Mouse (Mus musculus) liver, embryonic 11.5 days (tissue): ENCODE results near the gene Neo1. TPM values are rescaled to one million over a fixed set of nuclear protein-coding genes. Genes with fewer than 3 reads are reported as not detected.

Source experiments
- ATAC-seq: fragments of 200-750 bp; cut with Nextera tagmentation; replicated peaks from 2 replicates; pipeline ENCODE4 v1.8.0; 2017; ENCODE audit warnings: moderate number of reproducible peaks, mild to moderate bottlenecking, moderate TSS enrichment, moderate library complexity; ENCODE audit not compliant: low FRiP score
- DNase-seq: peaks from one replicate; pipeline ENCODE4 v3.0.0-alpha.2; 2017; ENCODE audit warnings: low spot score
- H3K27ac ChIP-seq: fragments of 300-500 bp; sonication (generic); 2 replicates; pipeline ENCODE4 v1.5.1; 2014; ENCODE audit warnings: mild to moderate bottlenecking, low read depth, low read length, control low read depth
- H3K27me3 ChIP-seq: fragments of 300-500 bp; sonication (generic); replicated peaks from 2 replicates; pipeline ENCODE4 v1.6.1; 2014; ENCODE audit warnings: low read length, mixed read lengths; ENCODE audit not compliant: control insufficient read depth, insufficient read depth
- H3K36me3 ChIP-seq: fragments of 300-500 bp; sonication (generic); 2 replicates; pipeline ENCODE4 v1.6.1; 2014; ENCODE audit warnings: mild to moderate bottlenecking, low read length, moderate library complexity, mixed read lengths; ENCODE audit not compliant: control insufficient read depth, insufficient read depth
- H3K4me1 ChIP-seq: fragments of 300-500 bp; sonication (generic); replicated peaks from 2 replicates; pipeline ENCODE4 v1.6.1; 2014; ENCODE audit warnings: low read length, mixed read lengths; ENCODE audit not compliant: control insufficient read depth, insufficient read depth
- H3K4me2 ChIP-seq: fragments of 300-500 bp; sonication (generic); 2 replicates; pipeline ENCODE4 v1.6.1; 2014; ENCODE audit warnings: mild to moderate bottlenecking, control low read depth, moderate library complexity
- H3K4me3 ChIP-seq: fragments of 300-500 bp; sonication (generic); 2 replicates; pipeline ENCODE4 v1.5.1; 2014; ENCODE audit warnings: low read depth, low read length, control low read depth
- H3K9ac ChIP-seq: fragments of 300-500 bp; sonication (generic); 2 replicates; pipeline ENCODE4 v1.6.1; 2014; ENCODE audit warnings: low read depth, low read length, control low read depth
- H3K9me3 ChIP-seq: fragments of 300-500 bp; sonication (generic); 2 replicates; pipeline ENCODE4 v1.6.1; 2016; ENCODE audit warnings: low read length, inconsistent platforms, mixed read lengths; ENCODE audit not compliant: control insufficient read depth
- whole genome bisulfite sequencing: fragments of 180-500 bp; shearing (Covaris S2); extraction: QIAGEN DNeasy Blood & Tissue Kit; methylation state at CpG from one replicate; pipeline ENCODE4 v1.1.7; 2014; 5-methylcytosine and 5-hydroxymethylcytosine counted together
- polyA plus RNA-seq: library from polyadenylated mRNA; unstranded; fragments of >200 nt; fragmentation: Nextera tagmentation; extraction: Ambion mirVana; gene quantifications from 2 replicates; pipeline ENCODE4 v1.2.1, GENCODE M21; 2014

Gene Neo1
- polyA plus RNA-seq, 1 experiment from 2014 or later: 11.5 TPM

GRCm38 (mm10) chr9:59060026-59060605 lies 23.9 kb upstream of the Neo1 start:
- H3K27ac ChIP-seq: no peak overlapping the region
- no peak overlapping the region for H3K4me2 ChIP-seq
- no peaks in the 10 kb centered on the region for H3K9me3 ChIP-seq
- H3K36me3 ChIP-seq: no peaks in the 10 kb centered on the region
- H3K9ac ChIP-seq: no peak overlapping the region
- WGBS: 75% methylated on average over 9 of the region's 9 CpGs
- H3K4me1 ChIP-seq: no peaks in the 10 kb centered on the region
- DNase-seq (no peak), ATAC-seq (no peak)
- H3K4me3 ChIP-seq: no peak overlapping the region
- H3K27me3 ChIP-seq: no peaks in the 10 kb centered on the region

GRCm38 (mm10) chr9:59059158-59059557 lies 22.9 kb upstream of the Neo1 start:
- Histone ChIP-seq H3K4me1 (no peaks in the 10 kb centered on the region), H3K9me3 (no peaks in the 10 kb centered on the region), H3K27ac (no peak overlapping the region), H3K36me3 (no peaks in the 10 kb centered on the region), H3K27me3 (no peaks in the 10 kb centered on the region), H3K4me3 (no peak overlapping the region), H3K4me2 (no peak overlapping the region), H3K9ac (no peak overlapping the region)
- DNase-seq: no peak
- 83% methylated on average over 6 of the region's 6 CpGs for WGBS
- no peak for ATAC-seq

- DNase-seq (no peak), ATAC-seq (no peak)
- no peaks in the 10 kb centered on the region for H3K36me3 ChIP-seq
- H3K4me1 ChIP-seq: no peaks in the 10 kb centered on the region
- H3K4me2 ChIP-seq: no peak overlapping the region
- WGBS: 80% methylated on average over 6 of the region's 6 CpGs
- no peaks in the 10 kb centered on the region for H3K27me3 ChIP-seq
- no peaks in the 10 kb centered on the region for H3K9me3 ChIP-seq
- H3K9ac ChIP-seq: no peak overlapping the region
- H3K27ac ChIP-seq: no peak overlapping the region
- no peak overlapping the region for H3K4me3 ChIP-seq
These were observed 21.8 kb upstream of the Neo1 start for GRCm38 (mm10) chr9:59058060-59058459.

- Histone ChIP-seq H3K9ac (no peak overlapping the region), H3K27ac (no peak overlapping the region), H3K27me3 (no peaks in the 10 kb centered on the region), H3K4me2 (no peak overlapping the region), H3K9me3 (no peaks in the 10 kb centered on the region), H3K4me3 (no peak overlapping the region), H3K4me1 (no peaks in the 10 kb centered on the region), H3K36me3 (no peaks in the 10 kb centered on the region)
- WGBS: 73% methylated on average over 8 of the region's 8 CpGs
- DNase-seq (no peak), ATAC-seq (no peak)
These were observed 20.0 kb upstream of the Neo1 start for GRCm38 (mm10) chr9:59056281-59056680.

GRCm38 (mm10) chr9:59041805-59042204 lies 5.6 kb upstream of the Neo1 start:
- DNase-seq (no peak), ATAC-seq (no peak)
- no peak overlapping the region for H3K4me3 ChIP-seq
- H3K4me2 ChIP-seq: no peak overlapping the region
- no peak overlapping the region for H3K27ac ChIP-seq
- H3K27me3 ChIP-seq: peaks cover 8% of the 10 kb centered on the region
- no peaks in the 10 kb centered on the region for H3K9me3 ChIP-seq
- H3K36me3 ChIP-seq: no peaks in the 10 kb centered on the region
- no peak overlapping the region for H3K9ac ChIP-seq
- no peaks in the 10 kb centered on the region for H3K4me1 ChIP-seq

- Histone ChIP-seq H3K9me3 (no peaks in the 10 kb centered on the region), H3K9ac (peak overlapping the region; percentile 75), H3K27ac (peak overlapping the region; percentile 90), H3K4me1 (no peaks in the 10 kb centered on the region), H3K36me3 (no peaks in the 10 kb centered on the region), H3K27me3 (peaks cover 30% of the 10 kb centered on the region), H3K4me3 (peak overlapping the region; percentile 63), H3K4me2 (peak overlapping the region; percentile 81)
- WGBS: 2% methylated on average over 52 of the region's 56 CpGs
- DNase-seq (peak; percentile 85), ATAC-seq (peak; percentile 41)
These were observed 596 bp upstream of the Neo1 start for GRCm38 (mm10) chr9:59036732-59037341.

GRCm38 (mm10) chr9:59035342-59036158 lies 691 bp downstream of the Neo1 start:
- WGBS: 1% methylated on average over 60 of the region's 63 CpGs
- no peak for ATAC-seq

GRCm38 (mm10) chr9:59034836-59035235 lies 1.4 kb downstream of the Neo1 start:
- Histone ChIP-seq H3K27ac (no peak overlapping the region), H3K4me2 (peak overlapping the region; percentile 81), H3K4me3 (no peak overlapping the region; the same call in 1 of the 2 replicates), H3K9ac (no peak overlapping the region), H3K9me3 (no peaks in the 10 kb centered on the region), H3K4me1 (no peaks in the 10 kb centered on the region), H3K27me3 (peaks cover 30% of the 10 kb centered on the region), H3K36me3 (no peaks in the 10 kb centered on the region)
- DNase-seq (no peak), ATAC-seq (no peak)
- WGBS: 46% methylated on average over 5 of the region's 5 CpGs

More at GRCm38 (mm10) chr9:59035342-59036158, 691 bp downstream of the Neo1 start:
- Histone ChIP-seq H3K4me1 (no peaks in the 10 kb centered on the region), H3K27me3 (peaks cover 30% of the 10 kb centered on the region), H3K4me2 (peak overlapping the region; percentile 81), H3K36me3 (no peaks in the 10 kb centered on the region), H3K27ac (peak overlapping the region; percentile 90), H3K9me3 (no peaks in the 10 kb centered on the region), H3K9ac (peak overlapping the region; percentile 75), H3K4me3 (peak overlapping the region; percentile 63)
- DNase-seq: peak; percentile 59
